Mouse (Mus musculus) lung, embryonic 16.5 days (tissue): ENCODE measurements around the gene Fam24a. TPM values are rescaled to one million over a fixed set of nuclear protein-coding genes. Genes with fewer than 3 reads are reported as not detected.

Source experiments
- ATAC-seq: fragments of 200-750 bp; cut with Nextera tagmentation; 2 replicates; pipeline ENCODE4 v1.8.0; 2017; ENCODE audit warnings: low read depth, mild to moderate bottlenecking, moderate library complexity
- H3K27ac ChIP-seq: fragments of 300-500 bp; sonication (generic); 2 replicates; pipeline ENCODE4 v1.5.1; 2014; ENCODE audit warnings: mild to moderate bottlenecking, control low read depth, low read length
- H3K27me3 ChIP-seq: fragments of 300-500 bp; sonication (generic); 2 replicates; pipeline ENCODE4 v1.6.1; 2014; ENCODE audit warnings: low read depth, low read length, mixed read lengths; ENCODE audit not compliant: control insufficient read depth, insufficient read depth
- H3K36me3 ChIP-seq: fragments of 300-500 bp; sonication (generic); 2 replicates; pipeline ENCODE4 v1.6.1; 2014; ENCODE audit warnings: low read length; ENCODE audit not compliant: control insufficient read depth, insufficient read depth
- H3K4me1 ChIP-seq: fragments of 300-500 bp; sonication (generic); replicated peaks from 2 replicates; pipeline ENCODE4 v1.6.1; 2014; ENCODE audit warnings: low read length, mixed read lengths; ENCODE audit not compliant: control insufficient read depth, insufficient read depth
- H3K4me2 ChIP-seq: fragments of 300-500 bp; sonication (generic); 2 replicates; pipeline ENCODE4 v1.6.1; 2014; ENCODE audit warnings: low read depth, low read length, control low read depth
- H3K4me3 ChIP-seq: fragments of 300-500 bp; sonication (generic); 2 replicates; pipeline ENCODE4 v1.5.1; 2014; ENCODE audit warnings: mild to moderate bottlenecking, low read length, control low read depth
- H3K9ac ChIP-seq: fragments of 300-500 bp; sonication (generic); 2 replicates; pipeline ENCODE4 v1.6.1; 2014; ENCODE audit warnings: low read length, control low read depth
- H3K9me3 ChIP-seq: fragments of 300-500 bp; sonication (generic); 2 replicates; pipeline ENCODE4 v1.6.1; 2016; ENCODE audit warnings: low read length; ENCODE audit not compliant: control insufficient read depth
- WGBS: fragments of 180-500 bp; shearing (Covaris S2); extraction: QIAGEN DNeasy Blood & Tissue Kit; methylation state at CpG from one replicate; pipeline ENCODE4 v1.1.7; 2014; 5-methylcytosine and 5-hydroxymethylcytosine counted together
- polyA plus RNA-seq: library from polyadenylated mRNA; unstranded; fragments of >200 nt; fragmentation: Nextera tagmentation; extraction: Ambion mirVana; gene quantifications from 2 replicates; pipeline ENCODE4 v1.2.1, GENCODE M21; 2015

The Fam24a gene
- polyA plus RNA-seq, 1 experiment from 2014 or later: not detected

GRCm38 (mm10) chr7:131331688-131332087 lies 2.0 kb upstream of the Fam24a start:
- WGBS: 54% methylated on average over 2 of the region's 2 CpGs
- no peak for ATAC-seq
- no peaks in the 10 kb centered on the region for H3K4me1 ChIP-seq
- H3K4me3 ChIP-seq: no peak overlapping the region
- no peaks in the 10 kb centered on the region for H3K9me3 ChIP-seq
- no peak overlapping the region for H3K4me2 ChIP-seq
- no peak overlapping the region for H3K27ac ChIP-seq
- no peaks in the 10 kb centered on the region for H3K36me3 ChIP-seq
- no peaks in the 10 kb centered on the region for H3K27me3 ChIP-seq
- no peak overlapping the region for H3K9ac ChIP-seq

GRCm38 (mm10) chr7:131337502-131338068 lies 3.9 kb downstream of the Fam24a start:
- WGBS: 18% methylated on average over 8 of the region's 8 CpGs
- H3K27ac ChIP-seq: peak overlapping the region; percentile 63
- ATAC-seq: peak; percentile 56; the same call in 1 of the 2 replicates
- no peak overlapping the region for H3K4me2 ChIP-seq
- H3K36me3 ChIP-seq: peaks cover 9% of the 10 kb centered on the region; the same call in 1 of the 2 replicates
- H3K9ac ChIP-seq: no peak overlapping the region
- no peaks in the 10 kb centered on the region for H3K9me3 ChIP-seq
- H3K4me3 ChIP-seq: no peak overlapping the region
- peaks cover 7% of the 10 kb centered on the region; the same call in 1 of the 2 replicates for H3K4me1 ChIP-seq
- H3K27me3 ChIP-seq: no peaks in the 10 kb centered on the region

GRCm38 (mm10) chr7:131345856-131346541 lies 12.3 kb downstream of the Fam24a start:
- H3K4me3 ChIP-seq: no peak overlapping the region
- no peak overlapping the region for H3K4me2 ChIP-seq
- peaks cover 31% of the 10 kb centered on the region for H3K36me3 ChIP-seq
- no peak overlapping the region for H3K27ac ChIP-seq
- ATAC-seq: no peak
- no peak overlapping the region for H3K9ac ChIP-seq
- no peaks in the 10 kb centered on the region for H3K9me3 ChIP-seq
- WGBS: 85% methylated on average over 7 of the region's 7 CpGs
- H3K27me3 ChIP-seq: no peaks in the 10 kb centered on the region
- no peaks in the 10 kb centered on the region for H3K4me1 ChIP-seq

- no peaks in the 10 kb centered on the region for H3K9me3 ChIP-seq
- no peak overlapping the region for H3K27ac ChIP-seq
- H3K4me2 ChIP-seq: no peak overlapping the region
- ATAC-seq: no peak
- peaks cover 27% of the 10 kb centered on the region for H3K36me3 ChIP-seq
- no peak overlapping the region for H3K9ac ChIP-seq
- peaks cover 3% of the 10 kb centered on the region for H3K4me1 ChIP-seq
- no peaks in the 10 kb centered on the region for H3K27me3 ChIP-seq
- no peak overlapping the region for H3K4me3 ChIP-seq
- WGBS: 90% methylated on average over 13 of the region's 13 CpGs
Observed at GRCm38 (mm10) chr7:131356105-131356504, 22.4 kb downstream of the Fam24a start.

- no peaks in the 10 kb centered on the region for H3K27me3 ChIP-seq
- peaks cover 13% of the 10 kb centered on the region for H3K4me1 ChIP-seq
- H3K27ac ChIP-seq: peak overlapping the region; percentile 91
- ATAC-seq: peak; percentile 74
- WGBS: under 1% methylated on average over 35 of the region's 35 CpGs
- peak overlapping the region; percentile 94 for H3K4me2 ChIP-seq
- H3K36me3 ChIP-seq: peaks cover 16% of the 10 kb centered on the region; the same call in 1 of the 2 replicates
- peak overlapping the region; percentile 84 for H3K4me3 ChIP-seq
- peak overlapping the region; percentile 92 for H3K9ac ChIP-seq
- H3K9me3 ChIP-seq: no peaks in the 10 kb centered on the region
Observed at GRCm38 (mm10) chr7:131362269-131362614, 28.6 kb downstream of the Fam24a start.

- Histone ChIP-seq H3K4me1 (peaks cover 13% of the 10 kb centered on the region), H3K4me3 (peak within 1 kb of the TSS; percentile 84), H3K27ac (peak within 1 kb of the TSS; percentile 97), H3K9ac (peak within 1 kb of the TSS; percentile 92), H3K9me3 (no peaks in the 10 kb centered on the region), H3K27me3 (no peaks in the 10 kb centered on the region), H3K36me3 (peaks cover 13% of the 10 kb centered on the region; the same call in 1 of the 2 replicates), H3K4me2 (peak within 1 kb of the TSS; percentile 94)
- ATAC-seq: peak; percentile 99
- under 1% methylated on average over 55 of the region's 55 CpGs for WGBS
Observed at GRCm38 (mm10) chr7:131362615-131363300, 29.1 kb downstream of the Fam24a start, which contains the start of gene 2310057M21Rik. TSS of gene 2310057M21Rik (minus strand) at chr7:131362759.

GRCm38 (mm10) chr7:131364131-131364530 lies 30.5 kb downstream of the Fam24a start:
- H3K9me3 ChIP-seq: no peaks in the 10 kb centered on the region
- H3K4me3 ChIP-seq: no peak overlapping the region
- H3K4me2 ChIP-seq: no peak overlapping the region
- H3K4me1 ChIP-seq: peaks cover 13% of the 10 kb centered on the region
- no peaks in the 10 kb centered on the region for H3K27me3 ChIP-seq
- no peak overlapping the region for H3K9ac ChIP-seq
- no peak overlapping the region for H3K27ac ChIP-seq
- WGBS: 74% methylated on average over 8 of the region's 8 CpGs
- no peak for ATAC-seq
- H3K36me3 ChIP-seq: peaks cover under 1% of the 10 kb centered on the region; the same call in 1 of the 2 replicates

- H3K36me3 ChIP-seq: no peaks in the 10 kb centered on the region
- peak within 1 kb of the TSS; percentile 92 for H3K9ac ChIP-seq
- peak; percentile 98 for ATAC-seq
- H3K27me3 ChIP-seq: no peaks in the 10 kb centered on the region
- peaks cover 3% of the 10 kb centered on the region; the same call in 1 of the 2 replicates for H3K4me1 ChIP-seq
- peak within 1 kb of the TSS; percentile 99 for H3K27ac ChIP-seq
- H3K9me3 ChIP-seq: no peaks in the 10 kb centered on the region
- peak within 1 kb of the TSS; percentile 78 for H3K4me3 ChIP-seq
- H3K4me2 ChIP-seq: peak within 1 kb of the TSS; percentile 71
- WGBS: 4% methylated on average over 47 of the region's 47 CpGs
Observed at GRCm38 (mm10) chr7:131370648-131371469, 37.2 kb downstream of the Fam24a start, which contains the start of gene Pstk. TSS of gene Pstk (plus strand) at chr7:131371141.
